Mouse (Mus musculus) testis, adult 2 months (tissue): ENCODE measurements around the gene Vmn2r30.
"Not testable (repeated sequence)": the region's sequence is repeated elsewhere in the genome, so short reads cannot be mapped to it uniquely, and the experiment has no call there.

Experiments
- CTCF ChIP-seq: fragments of 200-500 bp; IDR thresholded peaks from 2 replicates; pipeline ENCODE4 v1.5.1; 2012; ENCODE audit warnings: low read depth, mild to moderate bottlenecking, inconsistent platforms, low read length, moderate library complexity; ENCODE audit not compliant: control insufficient read depth, insufficient read depth, insufficient replicate concordance
- POLR2A ChIP-seq: fragments of 200-500 bp; IDR thresholded peaks from 2 replicates; pipeline ENCODE4 v1.6.1; 2012; ENCODE audit warnings: low read depth, mild to moderate bottlenecking, inconsistent platforms, low read length, moderate library complexity; ENCODE audit not compliant: control insufficient read depth

DNA sequence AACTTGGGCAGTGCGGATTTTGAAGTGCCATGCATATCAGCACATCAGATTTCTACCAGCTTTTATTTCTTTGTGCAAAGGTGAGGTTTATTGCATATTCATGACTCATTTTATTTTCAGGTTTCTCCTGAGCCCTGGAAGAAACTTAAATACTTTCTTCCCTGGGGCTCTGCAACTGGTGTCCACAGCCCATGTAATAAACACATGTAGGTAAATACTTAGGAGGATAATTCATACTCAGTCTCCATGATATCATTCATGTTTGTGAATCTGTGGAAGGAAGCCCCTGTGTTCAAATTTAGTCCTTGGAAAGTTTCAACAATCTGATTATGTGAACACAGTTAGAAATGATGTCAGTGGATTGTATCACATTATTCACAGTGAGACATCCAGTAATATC, at the start of gene Vmn2r30:
- TF ChIP-seq POLR2A, CTCF: not testable (repeated sequence)
